Comparison of ENCODE assay signal across 8 mouse cellular contexts in genomic region chr1:26685952-26686693, GRCm38 (mm10). TPM values are rescaled to one million over a fixed set of nuclear protein-coding genes. Genes with fewer than 3 reads are reported as not detected.
A peak's percentile ranks its signal among the peaks of the same experiment; 100 is the strongest.
DNase-seq lines count a peak whose midpoint lies in the region; ATAC-seq and TF ChIP-seq lines count a peak whose summit lies in the region.
"Had no signal": no experiment of that assay in that cellular context is flagged by ENCODE, and none has a peak within 500 bp of the region (broad histone marks: within the 10 kb centered on the region; RNA-seq: fewer than 3 reads in every experiment).

No protein-coding gene starts in this region.

- H3K9ac ChIP-seq in liver, postnatal 0 days (replicated peaks): no peak overlapping the region

- TF ChIP-seq POLR2A in testis, adult 2 months (IDR thresholded peaks at IDR 0.05; ENCODE audit: control insufficient read depth, low read depth, low read length): no peak
- no peak for TF ChIP-seq POLR2A in kidney, adult 2 months (IDR thresholded peaks at IDR 0.05; ENCODE audit: low read depth, low read length)

- H3K9me3 ChIP-seq in liver, postnatal 0 days (ENCODE audit: low read length): peaks cover 9% of the 10 kb centered on the region

- no peak overlapping the region for H3K27ac ChIP-seq in testis, adult 2 months (ENCODE audit: control insufficient read depth, insufficient read depth, low read depth, low read length)
- H3K27ac ChIP-seq in liver, postnatal 0 days (ENCODE audit: low read depth): no peak overlapping the region
- H3K27ac ChIP-seq in kidney, adult 2 months (ENCODE audit: insufficient read depth, low read depth, low read length): no peak overlapping the region

- no peaks in the 10 kb centered on the region for H3K27me3 ChIP-seq in testis, adult 2 months (ENCODE audit: control insufficient read depth, insufficient read depth, low read length)
- H3K27me3 ChIP-seq in liver, postnatal 0 days (ENCODE audit: insufficient read depth, low read length): no peaks in the 10 kb centered on the region
- no peaks in the 10 kb centered on the region for H3K27me3 ChIP-seq in kidney, adult 2 months (replicated peaks; ENCODE audit: control insufficient read depth, insufficient read depth, low read length)

- no peak overlapping the region for H3K4me2 ChIP-seq in liver, postnatal 0 days (ENCODE audit: low read depth, low read length)

- TF ChIP-seq CTCF in testis, adult 2 months (IDR thresholded peaks at IDR 0.05; ENCODE audit: control insufficient read depth, insufficient read depth, insufficient replicate concordance, low read depth, low read length): no peak
- no peak for TF ChIP-seq CTCF in liver, postnatal 0 days (IDR thresholded peaks at IDR 0.05; ENCODE audit: low read depth)
- TF ChIP-seq CTCF in kidney, adult 2 months (conservative IDR thresholded peaks at IDR 0.05; ENCODE audit: insufficient read depth, insufficient read length, low read depth, low read length): no peak

- no peaks in the 10 kb centered on the region for H3K4me1 ChIP-seq in testis, adult 2 months (ENCODE audit: control insufficient read depth, insufficient read depth, low read length)
- H3K4me1 ChIP-seq in liver, postnatal 0 days (ENCODE audit: insufficient read depth): no peaks in the 10 kb centered on the region
- H3K4me1 ChIP-seq in kidney, adult 2 months (ENCODE audit: control insufficient read depth, insufficient read depth, low read length): no peaks in the 10 kb centered on the region

- peak overlapping the region; percentile 14 for H3K4me3 ChIP-seq in testis, adult 2 months (ENCODE audit: control insufficient read depth, low read depth, low read length)
- H3K4me3 ChIP-seq in liver, postnatal 0 days (ENCODE audit: low read depth, low read length): no peak overlapping the region
- no peak overlapping the region for H3K4me3 ChIP-seq in kidney, adult 2 months (ENCODE audit: insufficient read depth, low read depth, low read length)

- no peak for DNase-seq in testis, postnatal 14 days (ENCODE audit: low spot score)
- DNase-seq in liver, postnatal 0 days: peak; percentile 18
- no peak for DNase-seq in right cerebral cortex, postnatal 25 days
- no peak for DNase-seq in kidney, adult 2 months
- DNase-seq in heart, postnatal 4 days: no peak
- DNase-seq: right cerebral cortex, postnatal 14 days had no signal

- no peaks in the 10 kb centered on the region for H3K36me3 ChIP-seq in testis, adult 2 months (ENCODE audit: control insufficient read depth, insufficient read depth, low read length)
- H3K36me3 ChIP-seq in liver, postnatal 0 days (replicated peaks; ENCODE audit: insufficient read depth, low read length): no peaks in the 10 kb centered on the region
- H3K36me3 ChIP-seq in kidney, adult 2 months (ENCODE audit: control insufficient read depth, insufficient read depth, low read length): no peaks in the 10 kb centered on the region

- TF ChIP-seq EP300 in liver, postnatal 0 days (IDR thresholded peaks at IDR 0.05; ENCODE audit: low read depth): no peak

- 0 out of 2 replicates have a peak, but pooled peaks have one; percentile 36 for ATAC-seq in erythroid progenitor cell, adult 5-6 weeks (replicated peaks; ENCODE audit: low FRiP score, poor library complexity, severe bottlenecking)
- ATAC-seq in liver, postnatal 0 days: no peak

RNA-seq across cellular contexts. Expression of gene 4931408C20Rik, which starts 1.1 kb away (rescaled TPM):
- polyA plus RNA-seq in testis, adult 2 months (2012; rRNA removed): 5.8 and 6.3 TPM in 2 replicates
- total RNA-seq in erythroid progenitor cell, adult 5-6 weeks (2015; ENCODE audit: low replicate concordance): not detected in 2 replicates
- total RNA-seq in erythroid progenitor cell, adult 5-6 weeks (2017; ENCODE audit: low replicate concordance): not detected in 2 replicates
- not detected in 2 replicates for polyA plus RNA-seq in liver, postnatal 0 days (2015; fragmentation: Nextera tagmentation; extraction: Ambion mirVana)
- polyA plus RNA-seq in kidney, adult 2 months (2012; rRNA removed): not detected in 2 replicates
- total RNA-seq in heart, postnatal 4 days (2021): not detected
